Mouse (Mus musculus): ENCODE results near the gene Eftud2. TPM values are rescaled to one million over a fixed set of nuclear protein-coding genes. Genes with fewer than 3 reads are reported as not detected.

The Eftud2 gene
- 182 TPM for polyA plus RNA-seq (2017; shearing (Covaris generic))

DNA sequence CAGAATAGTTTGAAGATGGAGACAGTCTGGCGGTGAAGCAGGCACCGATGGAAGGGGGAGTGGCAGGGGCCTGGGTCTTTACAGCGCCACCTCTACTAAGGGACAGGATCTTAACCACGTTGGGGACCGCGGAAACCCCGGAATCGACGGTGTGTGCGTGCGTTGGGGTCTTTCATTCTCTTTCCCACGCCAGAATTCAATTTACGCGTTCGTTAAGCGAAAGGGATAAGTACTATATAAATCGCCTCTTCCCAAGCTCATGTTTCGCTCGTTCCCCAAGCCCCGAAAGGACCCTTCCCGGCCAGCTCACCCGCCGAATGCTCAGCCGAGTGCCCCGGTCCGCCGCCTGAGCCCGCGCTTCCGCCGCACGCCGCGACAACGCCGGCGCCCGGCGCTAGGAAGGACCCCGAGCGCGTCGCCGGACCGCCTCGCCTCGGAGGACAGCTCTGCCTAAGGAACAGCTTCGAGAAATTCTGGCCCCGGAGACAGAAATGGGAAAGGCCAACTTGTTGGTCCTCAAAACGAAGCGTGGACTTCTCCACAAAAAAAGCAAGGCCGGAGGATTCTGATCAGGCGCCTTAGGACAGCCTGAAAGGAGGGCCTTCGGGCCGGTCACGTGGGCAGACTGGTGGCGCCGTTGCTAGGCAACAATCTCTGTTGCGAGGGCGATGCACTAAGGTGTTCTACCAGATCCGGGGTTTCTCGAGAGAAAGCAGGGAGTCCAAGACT lies at the start of gene Eftud2, which contains the start of gene Ccdc103:
Gene Eftud2 (minus strand): TSS at position 401 of the 729 bp plus-strand sequence.
Gene Ccdc103 (plus strand): TSS at position 620 of the 729 bp plus-strand sequence.

GRCm38 (mm10) chr11:102924557-102925350 lies 44.0 kb upstream of the Eftud2 start, which contains the start of gene Kif18b:
TSS of gene Kif18b (minus strand) at chr11:102925124.

DNA sequence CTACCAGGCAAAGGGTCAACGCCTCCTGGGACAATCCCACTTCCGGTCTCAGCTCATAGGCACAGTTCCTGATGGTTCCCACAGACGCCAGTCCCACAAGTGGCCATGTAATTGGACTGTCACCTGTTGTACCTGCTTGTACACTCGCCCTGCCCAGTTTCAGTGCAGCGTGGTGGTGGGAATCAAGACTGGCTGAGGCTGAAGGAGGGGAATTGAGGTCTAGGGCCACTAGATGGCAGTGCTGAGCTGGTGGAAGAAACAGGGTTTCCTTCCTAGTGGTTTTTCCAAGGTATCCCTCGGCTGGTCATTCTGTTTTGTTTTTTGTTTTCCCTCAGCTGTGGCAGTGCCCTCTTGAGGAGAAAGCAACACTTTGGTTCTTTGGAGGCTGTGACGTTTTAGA lies 20.0 kb upstream of the Eftud2 start, which contains the start of gene Gfap:
Gene Gfap (minus strand): TSS at position 150 of the 400 bp plus-strand sequence.

GRCm38 (mm10) chr11:102884616-102885219 lies 3.9 kb upstream of the Eftud2 start, which contains the start of gene Fam187a:
TSS of gene Fam187a (plus strand) at chr11:102885169.

GRCm38 (mm10) chr11:102835549-102835948 lies 45.2 kb downstream of the Eftud2 start, which contains the start of gene Higd1b:
TSS of gene Higd1b (plus strand) at chr11:102835849.

GRCm38 (mm10) chr11:102819021-102819782 lies 61.6 kb downstream of the Eftud2 start, which contains the start of gene Gjc1:
TSS of gene Gjc1 (minus strand) at chr11:102819700.

Other genes starting within 250 kb of the Eftud2 start
- not detected for gene Meioc, start 217.3 kb downstream of the Eftud2 start, polyA plus RNA-seq (2017; shearing (Covaris generic))
- 40.2 TPM for gene Ccdc43, start 183.2 kb downstream of the Eftud2 start, polyA plus RNA-seq (2017; shearing (Covaris generic))
- gene Adam11, start 119.5 kb downstream of the Eftud2 start, polyA plus RNA-seq (2017; shearing (Covaris generic)) = not detected
- gene Gjc1, start 61.3 kb downstream of the Eftud2 start, polyA plus RNA-seq (2017; shearing (Covaris generic)) = not detected
- not detected for gene Higd1b, start 45.1 kb downstream of the Eftud2 start, polyA plus RNA-seq (2017; shearing (Covaris generic))
- gene Ccdc103, start 219 bp upstream of the Eftud2 start, polyA plus RNA-seq (2017; shearing (Covaris generic)) = not detected
- gene Fam187a, start 4.2 kb upstream of the Eftud2 start, polyA plus RNA-seq (2017; shearing (Covaris generic)) = not detected
- not detected for gene Gfap, start 19.9 kb upstream of the Eftud2 start, polyA plus RNA-seq (2017; shearing (Covaris generic))
- gene Kif18b, start 44.1 kb upstream of the Eftud2 start, polyA plus RNA-seq (2017; shearing (Covaris generic)) = 2.9 TPM
- gene C1ql1, start 65.7 kb upstream of the Eftud2 start, polyA plus RNA-seq (2017; shearing (Covaris generic)) = not detected
- gene Nmt1, start 147.2 kb upstream of the Eftud2 start, polyA plus RNA-seq (2017; shearing (Covaris generic)) = 81.2 TPM
- 29.2 TPM for gene Dcakd, start 147.3 kb upstream of the Eftud2 start, polyA plus RNA-seq (2017; shearing (Covaris generic))
- not detected for gene Plcd3, start 220.7 kb upstream of the Eftud2 start, polyA plus RNA-seq (2017; shearing (Covaris generic))
- gene Acbd4, start 220.7 kb upstream of the Eftud2 start, polyA plus RNA-seq (2017; shearing (Covaris generic)) = 54.2 TPM
- 4.2 TPM for gene Hexim1, start 235.2 kb upstream of the Eftud2 start, polyA plus RNA-seq (2017; shearing (Covaris generic))

All from inflammation-experienced regulatory T-cells, adult 16 weeks (primary cell).